Mouse (Mus musculus): Measurements from ENCODE around the gene Cttnbp2nl. TPM values are rescaled to one million over a fixed set of nuclear protein-coding genes. Genes with fewer than 3 reads are reported as not detected.

Gene Cttnbp2nl
- polyA plus RNA-seq, 1 experiment from 2014 or later: 21.6 TPM

GRCm38 (mm10) chr3:104995707-104996106 lies 57.2 kb downstream of the Cttnbp2nl start:
- Histone ChIP-seq H3K9me3 (replicated peaks) (no peaks in the 10 kb centered on the region), H3K9ac (no peak overlapping the region), H3K36me3 (no peaks in the 10 kb centered on the region), H3K4me1 (replicated peaks) (peaks cover 56% of the 10 kb centered on the region), H3K27me3 (no peaks in the 10 kb centered on the region), H3K27ac (no peak overlapping the region), H3K4me2 (no peak overlapping the region), H3K4me3 (no peak overlapping the region)
- 76% methylated on average over 7 of the region's 7 CpGs for WGBS
- no peak for ATAC-seq (replicated peaks; ENCODE audit: insufficient number of reproducible peaks, insufficient read depth, low FRiP score, low read depth)

DNA sequence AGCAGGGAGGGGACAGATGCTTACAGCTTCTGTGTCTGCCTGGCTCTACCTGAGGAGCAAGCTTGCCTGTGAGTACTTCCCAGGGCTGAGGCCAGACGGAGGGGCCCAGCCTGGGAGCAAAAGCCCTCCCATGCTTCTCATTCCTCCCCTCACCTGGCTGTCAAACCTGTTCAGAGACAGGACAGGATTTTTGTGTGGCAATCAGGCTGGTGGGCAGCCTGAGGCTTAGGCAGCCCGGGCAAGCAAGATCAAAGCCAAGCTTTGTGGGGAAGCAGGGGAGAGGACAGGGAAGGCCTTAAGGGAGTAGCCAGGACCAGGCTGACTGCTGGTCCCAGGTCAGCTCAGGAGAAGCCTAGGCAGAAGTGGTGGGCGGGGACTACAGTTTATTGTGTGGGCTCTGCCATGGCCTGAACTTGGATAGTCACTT lies 58.5 kb downstream of the Cttnbp2nl start:
- ATAC-seq (replicated peaks; ENCODE audit: insufficient number of reproducible peaks, insufficient read depth, low FRiP score, low read depth): no peak
- no peaks in the 10 kb centered on the region for H3K27me3 ChIP-seq
- peaks cover 49% of the 10 kb centered on the region for H3K4me1 ChIP-seq (replicated peaks)
- H3K9ac ChIP-seq: no peak overlapping the region
- 55% methylated on average over 3 of the region's 3 CpGs for WGBS
- no peaks in the 10 kb centered on the region for H3K36me3 ChIP-seq
- H3K9me3 ChIP-seq (replicated peaks): no peaks in the 10 kb centered on the region
- no peak overlapping the region for H3K4me2 ChIP-seq
- H3K27ac ChIP-seq: peak overlapping the region; percentile 51
- H3K4me3 ChIP-seq: no peak overlapping the region

GRCm38 (mm10) chr3:104993800-104994199 lies 59.1 kb downstream of the Cttnbp2nl start:
- H3K9ac ChIP-seq: no peak overlapping the region

GRCm38 (mm10) chr3:104992709-104993388 lies 60.1 kb downstream of the Cttnbp2nl start:
- 9% methylated on average over 23 of the region's 23 CpGs for WGBS
- Histone ChIP-seq H3K4me2 (peak overlapping the region; percentile 54), H3K9ac (0 out of 2 replicates have a peak overlapping the region, but pooled peaks have one; percentile 35), H3K36me3 (no peaks in the 10 kb centered on the region), H3K9me3 (replicated peaks) (no peaks in the 10 kb centered on the region), H3K27me3 (no peaks in the 10 kb centered on the region), H3K4me1 (replicated peaks) (peaks cover 35% of the 10 kb centered on the region), H3K27ac (no peak overlapping the region), H3K4me3 (peak overlapping the region; percentile 21)
- peak; percentile 72; the same call in 1 of the 2 replicates for ATAC-seq (replicated peaks; ENCODE audit: insufficient number of reproducible peaks, insufficient read depth, low FRiP score, low read depth)

More at GRCm38 (mm10) chr3:104993800-104994199, 59.1 kb downstream of the Cttnbp2nl start:
- ATAC-seq (replicated peaks; ENCODE audit: insufficient number of reproducible peaks, insufficient read depth, low FRiP score, low read depth): peak; percentile 33
- Histone ChIP-seq H3K4me2 (no peak overlapping the region), H3K9me3 (replicated peaks) (no peaks in the 10 kb centered on the region), H3K4me3 (no peak overlapping the region), H3K36me3 (no peaks in the 10 kb centered on the region), H3K27ac (peak overlapping the region; percentile 51), H3K4me1 (replicated peaks) (peaks cover 45% of the 10 kb centered on the region), H3K27me3 (no peaks in the 10 kb centered on the region)
- WGBS: 35% methylated on average over 4 of the region's 4 CpGs

DNA sequence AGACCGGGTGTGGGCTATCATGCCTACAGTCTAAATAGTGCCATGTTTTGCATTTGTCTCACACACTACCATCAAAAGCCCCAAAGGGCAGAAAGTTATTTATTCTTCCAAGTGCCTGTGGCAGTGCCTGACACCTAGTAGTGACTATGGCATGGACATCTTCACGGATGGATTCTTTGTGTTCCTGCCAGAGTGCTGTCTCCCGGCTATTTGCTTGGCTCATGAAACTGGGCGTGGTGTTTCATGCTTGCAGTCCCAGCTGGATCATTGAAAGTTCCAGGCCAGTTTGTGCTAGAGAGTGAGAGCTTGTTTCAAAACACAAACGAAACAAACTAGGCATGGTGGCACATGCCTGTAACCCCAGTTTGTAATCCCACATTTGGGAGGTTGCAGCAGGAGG lies 61.2 kb downstream of the Cttnbp2nl start:
- H3K4me1 ChIP-seq (replicated peaks): peaks cover 28% of the 10 kb centered on the region
- no peak overlapping the region for H3K4me2 ChIP-seq
- 65% methylated on average over 5 of the region's 5 CpGs for WGBS
- no peak overlapping the region for H3K4me3 ChIP-seq
- no peak overlapping the region for H3K9ac ChIP-seq
- H3K9me3 ChIP-seq (replicated peaks): no peaks in the 10 kb centered on the region
- no peak for ATAC-seq (replicated peaks; ENCODE audit: insufficient number of reproducible peaks, insufficient read depth, low FRiP score, low read depth)
- H3K36me3 ChIP-seq: no peaks in the 10 kb centered on the region
- H3K27me3 ChIP-seq: no peaks in the 10 kb centered on the region
- no peak overlapping the region for H3K27ac ChIP-seq

DNA sequence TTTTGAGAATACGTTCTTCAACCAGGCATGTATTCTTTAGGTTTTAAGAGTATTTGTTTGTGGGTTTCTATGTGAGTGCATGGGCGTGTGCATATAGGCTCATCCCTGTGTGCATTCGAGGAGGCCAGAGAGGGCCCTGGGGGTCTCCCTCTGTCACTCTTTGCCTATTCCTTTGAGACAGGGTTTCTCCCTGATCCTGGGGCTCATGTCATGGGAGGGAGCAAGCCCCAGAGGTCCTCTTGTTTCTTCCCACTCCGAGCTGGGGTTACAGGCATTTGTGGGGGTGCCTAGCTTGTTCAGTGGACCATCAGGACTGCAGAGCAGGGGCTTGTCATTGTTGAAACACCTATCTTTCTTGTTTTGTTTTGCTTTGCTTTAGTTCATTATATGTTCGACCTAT lies 65.1 kb downstream of the Cttnbp2nl start:
- no peaks in the 10 kb centered on the region for H3K9me3 ChIP-seq (replicated peaks)
- H3K4me1 ChIP-seq (replicated peaks): peaks cover 4% of the 10 kb centered on the region
- H3K27ac ChIP-seq: no peak overlapping the region
- H3K27me3 ChIP-seq: no peaks in the 10 kb centered on the region
- H3K4me2 ChIP-seq: no peak overlapping the region
- no peak overlapping the region for H3K4me3 ChIP-seq
- WGBS: 58% methylated on average over 5 of the region's 5 CpGs
- H3K36me3 ChIP-seq: no peaks in the 10 kb centered on the region
- no peak overlapping the region for H3K9ac ChIP-seq
- no peak for ATAC-seq (replicated peaks; ENCODE audit: insufficient number of reproducible peaks, insufficient read depth, low FRiP score, low read depth)

DNA sequence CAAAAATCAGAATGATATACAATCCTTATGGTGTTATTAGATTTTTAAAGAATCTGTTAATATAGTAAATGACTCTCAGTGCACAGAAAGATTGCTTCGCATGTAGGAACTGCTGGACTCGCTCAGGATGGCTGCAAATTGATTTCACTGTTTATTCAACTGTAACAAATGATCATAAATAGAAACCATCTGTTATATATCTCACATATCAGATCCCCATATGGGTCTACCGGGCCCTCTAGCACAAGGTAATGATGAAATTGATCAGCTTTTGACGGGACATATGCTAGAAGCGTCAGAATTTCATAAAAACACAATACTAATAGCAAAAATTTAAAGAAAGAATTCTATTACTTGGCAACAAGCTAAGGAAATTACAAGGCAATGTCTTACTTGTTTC lies 73.2 kb downstream of the Cttnbp2nl start:
- WGBS: 74% methylated on average over 5 of the region's 5 CpGs
- no peaks in the 10 kb centered on the region for H3K4me1 ChIP-seq (replicated peaks)
- H3K36me3 ChIP-seq: no peaks in the 10 kb centered on the region
- no peak overlapping the region for H3K4me2 ChIP-seq
- H3K9ac ChIP-seq: no peak overlapping the region
- no peaks in the 10 kb centered on the region for H3K9me3 ChIP-seq (replicated peaks)
- H3K4me3 ChIP-seq: no peak overlapping the region
- H3K27me3 ChIP-seq: no peaks in the 10 kb centered on the region
- ATAC-seq (replicated peaks; ENCODE audit: insufficient number of reproducible peaks, insufficient read depth, low FRiP score, low read depth): no peak
- no peak overlapping the region for H3K27ac ChIP-seq

DNA sequence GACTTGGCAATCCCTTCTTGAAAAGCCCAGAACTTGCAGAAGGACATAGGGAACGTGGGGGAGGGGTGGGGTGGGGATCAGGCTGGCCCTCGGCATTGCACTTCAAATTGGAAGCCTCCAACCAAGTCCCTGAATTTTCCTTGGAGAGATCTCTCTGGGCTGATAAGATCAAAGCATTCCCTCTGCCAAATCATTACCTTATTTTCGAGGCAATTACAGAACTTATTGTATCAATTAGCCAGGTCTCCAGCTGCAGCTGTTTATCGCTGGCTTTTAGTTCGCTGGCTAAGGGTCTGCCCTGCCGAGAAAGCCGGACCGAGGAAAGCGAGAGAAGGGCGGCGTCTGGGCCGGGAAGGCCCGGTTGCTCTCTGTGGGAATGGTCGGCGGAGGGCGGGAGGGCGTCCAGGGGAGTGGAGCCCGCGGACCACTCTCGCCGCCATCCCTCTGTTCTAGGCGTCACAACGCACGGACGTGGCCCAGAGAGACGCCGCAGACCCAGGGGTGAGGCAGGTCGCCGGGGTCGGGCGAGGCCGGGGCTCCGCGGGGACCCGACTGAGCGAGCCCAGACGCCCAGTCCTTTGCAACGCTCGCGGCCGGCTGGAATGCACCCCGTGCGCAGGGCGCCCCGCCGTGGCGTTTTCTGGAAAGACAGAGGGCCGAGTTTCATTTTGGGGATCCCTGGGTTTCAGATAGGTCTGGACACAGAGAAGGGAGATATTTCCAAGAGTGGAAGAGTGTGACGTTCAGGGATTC lies 85.2 kb downstream of the Cttnbp2nl start:
- WGBS: 1% methylated on average over 49 of the region's 49 CpGs
- ATAC-seq (replicated peaks; ENCODE audit: insufficient number of reproducible peaks, insufficient read depth, low FRiP score, low read depth): peak; percentile 73
- peaks cover 21% of the 10 kb centered on the region for H3K4me1 ChIP-seq (replicated peaks)
- H3K4me3 ChIP-seq: peak overlapping the region; percentile 59
- H3K4me2 ChIP-seq: peak overlapping the region; percentile 80
- peak overlapping the region; percentile 60 for H3K27ac ChIP-seq
- peak overlapping the region; percentile 65 for H3K9ac ChIP-seq
- H3K36me3 ChIP-seq: no peaks in the 10 kb centered on the region
- H3K27me3 ChIP-seq: peaks cover 2% of the 10 kb centered on the region
- no peaks in the 10 kb centered on the region for H3K9me3 ChIP-seq (replicated peaks)

- H3K9me3 ChIP-seq (replicated peaks): no peaks in the 10 kb centered on the region
- H3K36me3 ChIP-seq: no peaks in the 10 kb centered on the region
- no peak overlapping the region for H3K4me3 ChIP-seq
- no peak for ATAC-seq (replicated peaks; ENCODE audit: insufficient number of reproducible peaks, insufficient read depth, low FRiP score, low read depth)
- no peak overlapping the region for H3K9ac ChIP-seq
- H3K27me3 ChIP-seq: peaks cover 18% of the 10 kb centered on the region
- no peak overlapping the region for H3K4me2 ChIP-seq
- H3K4me1 ChIP-seq (replicated peaks): peaks cover 35% of the 10 kb centered on the region
- 77% methylated on average over 7 of the region's 7 CpGs for WGBS
- H3K27ac ChIP-seq: no peak overlapping the region
These were observed 86.9 kb downstream of the Cttnbp2nl start for GRCm38 (mm10) chr3:104965991-104966554.

GRCm38 (mm10) chr3:104965070-104965855 lies 87.7 kb downstream of the Cttnbp2nl start:
- 72% methylated on average over 8 of the region's 8 CpGs for WGBS

More at GRCm38 (mm10) chr3:104965070-104965855, 87.7 kb downstream of the Cttnbp2nl start:
- H3K4me1 ChIP-seq (replicated peaks): peaks cover 37% of the 10 kb centered on the region
- H3K4me3 ChIP-seq: no peak overlapping the region
- no peak for ATAC-seq (replicated peaks; ENCODE audit: insufficient number of reproducible peaks, insufficient read depth, low FRiP score, low read depth)
- H3K36me3 ChIP-seq: no peaks in the 10 kb centered on the region
- H3K27ac ChIP-seq: no peak overlapping the region
- H3K27me3 ChIP-seq: peaks cover 26% of the 10 kb centered on the region
- H3K9me3 ChIP-seq (replicated peaks): no peaks in the 10 kb centered on the region
- no peak overlapping the region for H3K4me2 ChIP-seq
- H3K9ac ChIP-seq: no peak overlapping the region

All from heart, embryonic 15.5 days (tissue).